Mouse (Mus musculus) fat pad, adult 2 months (tissue): ENCODE measurements around the gene Sec24b.

Experiments
- DNase-seq: peaks from one replicate; pipeline ENCODE4 v3.0.0-alpha.2; 2011; ENCODE audit warnings: low read depth, low spot score; ENCODE audit errors: extremely low read depth

The Sec24b gene

DNA sequence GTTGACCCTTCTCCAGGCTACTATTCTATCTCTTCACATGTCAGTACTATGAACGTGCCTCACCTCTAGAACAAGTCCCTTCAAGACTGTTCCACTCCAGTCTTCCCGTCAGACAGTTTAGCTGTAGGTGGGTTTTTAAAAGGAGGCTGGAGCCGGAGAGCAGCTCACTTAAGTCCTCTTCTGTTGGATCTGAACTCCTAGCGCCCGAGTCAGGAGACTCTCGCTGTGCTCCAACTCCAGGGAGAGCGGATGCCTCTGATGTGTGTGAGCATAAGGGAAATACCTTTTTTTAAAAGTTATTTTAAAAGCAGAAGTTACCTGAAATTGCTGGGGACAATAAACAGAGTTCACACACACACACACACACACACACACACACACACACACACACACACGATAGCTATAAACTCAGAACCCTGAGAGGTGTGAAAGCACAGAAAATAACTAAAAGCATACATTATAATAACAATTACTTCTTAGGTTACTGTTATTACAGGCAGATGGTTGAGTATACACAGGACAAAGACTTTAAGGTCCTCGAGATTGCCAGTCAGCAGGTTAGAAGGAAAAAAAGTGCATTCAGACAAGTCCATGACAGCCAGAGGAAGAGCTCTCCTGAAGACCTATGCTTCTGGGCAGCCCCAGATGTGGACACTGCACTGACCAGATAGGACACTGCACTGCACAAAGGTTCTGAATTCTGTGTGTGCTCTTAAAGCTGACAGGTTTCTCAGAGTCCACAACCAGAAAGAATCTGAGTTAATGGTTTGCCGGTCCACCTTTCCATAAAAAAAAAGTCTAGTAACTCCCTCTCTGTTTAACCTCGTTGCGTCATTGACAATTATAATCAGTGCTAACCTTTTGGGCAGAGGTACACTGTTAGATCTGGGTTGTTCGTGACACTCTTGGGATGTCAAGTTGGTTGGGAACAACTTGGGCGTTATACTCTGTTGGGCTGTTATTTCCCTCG lies 5.7 kb downstream of the Sec24b start:
- no peak for DNase-seq

- no peak for DNase-seq
Measured at GRCm38 (mm10) chr3:130054587-130054986, 6.8 kb downstream of the Sec24b start.

GRCm38 (mm10) chr3:130053340-130054066 lies 7.8 kb downstream of the Sec24b start:
- no peak for DNase-seq

DNA sequence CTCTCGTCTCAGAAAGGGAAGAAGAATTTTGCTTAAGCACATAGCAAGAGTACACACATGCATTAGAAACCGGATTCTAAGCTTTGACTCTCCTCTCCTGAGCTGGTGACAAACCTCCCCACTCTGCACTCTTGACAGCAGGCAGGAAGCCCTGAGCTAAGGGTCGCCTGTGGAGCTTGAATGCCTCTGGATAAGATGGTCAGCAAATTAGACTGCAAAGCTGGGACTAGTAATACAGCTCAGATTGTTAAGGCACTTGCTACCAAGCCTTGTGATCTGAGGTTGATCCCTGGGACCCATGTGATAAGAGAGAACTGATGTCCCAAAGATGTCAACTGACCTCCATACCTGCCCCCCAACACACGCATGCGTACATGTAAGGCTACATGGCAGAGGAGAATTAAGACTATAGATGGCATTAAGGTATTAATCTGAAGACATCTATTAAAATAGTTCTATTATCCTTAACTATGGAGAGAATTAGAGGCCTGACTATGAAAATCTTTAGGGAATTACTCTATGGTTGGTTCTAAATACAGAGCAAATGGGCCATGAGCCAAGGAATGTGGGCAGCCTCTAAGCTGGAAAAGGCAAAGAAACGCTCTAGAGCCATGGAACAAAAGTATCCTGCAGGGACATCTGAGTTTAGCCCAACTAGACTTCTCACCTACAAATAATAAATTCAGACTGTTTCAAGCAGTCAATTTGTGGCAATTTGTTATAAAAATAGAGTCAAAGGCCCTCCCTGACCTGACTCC lies 8.6 kb downstream of the Sec24b start:
- no peak for DNase-seq

- DNase-seq = no peak
Measured at GRCm38 (mm10) chr3:130052116-130052515, 9.2 kb downstream of the Sec24b start.

- DNase-seq = no peak
Measured at GRCm38 (mm10) chr3:130040711-130041110, 20.6 kb downstream of the Sec24b start.

GRCm38 (mm10) chr3:130040017-130040416 lies 21.3 kb downstream of the Sec24b start:
- no peak for DNase-seq

GRCm38 (mm10) chr3:130028741-130029140 lies 32.6 kb downstream of the Sec24b start:
- no peak for DNase-seq

DNA sequence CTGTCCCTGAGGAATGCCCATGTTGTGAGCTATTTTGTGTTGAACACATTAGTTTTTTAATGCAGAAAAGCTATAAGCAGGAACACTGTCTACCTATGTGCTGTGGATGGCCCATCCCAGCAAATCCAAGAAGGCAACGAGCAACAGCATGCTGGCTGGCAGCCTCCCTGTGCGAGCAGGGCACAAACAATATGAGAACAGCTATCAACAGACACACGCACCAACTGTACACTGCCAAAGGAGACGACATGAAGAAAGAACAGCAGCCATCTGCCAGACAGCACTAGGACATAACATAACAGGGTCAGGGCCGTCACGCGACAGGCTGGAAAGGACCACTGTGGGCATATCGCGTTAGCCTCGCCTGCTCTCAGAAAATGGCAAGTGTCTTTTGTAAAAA lies 35.2 kb downstream of the Sec24b start:
- DNase-seq = no peak

- no peak for DNase-seq
Measured at GRCm38 (mm10) chr3:130025556-130025955, 35.8 kb downstream of the Sec24b start.

DNA sequence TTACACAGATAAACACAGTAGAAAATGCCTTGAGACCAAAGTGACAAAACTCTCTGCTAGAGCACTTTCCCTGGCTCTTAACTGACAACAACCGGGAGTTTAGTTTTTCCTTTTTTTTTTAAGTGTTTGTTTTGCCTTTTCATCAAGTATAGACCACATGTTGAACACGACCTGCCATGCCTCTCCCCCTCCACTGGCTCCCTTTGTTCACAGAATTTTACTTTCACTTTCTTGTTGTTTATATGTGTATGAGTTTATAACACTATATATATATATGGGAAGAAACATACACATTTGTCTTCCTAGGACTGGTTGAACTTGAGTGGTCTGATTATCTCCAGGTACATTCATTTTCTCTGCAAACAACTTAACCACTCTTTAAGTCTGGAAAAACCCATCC lies 48.4 kb downstream of the Sec24b start:
- DNase-seq = no peak

DNA sequence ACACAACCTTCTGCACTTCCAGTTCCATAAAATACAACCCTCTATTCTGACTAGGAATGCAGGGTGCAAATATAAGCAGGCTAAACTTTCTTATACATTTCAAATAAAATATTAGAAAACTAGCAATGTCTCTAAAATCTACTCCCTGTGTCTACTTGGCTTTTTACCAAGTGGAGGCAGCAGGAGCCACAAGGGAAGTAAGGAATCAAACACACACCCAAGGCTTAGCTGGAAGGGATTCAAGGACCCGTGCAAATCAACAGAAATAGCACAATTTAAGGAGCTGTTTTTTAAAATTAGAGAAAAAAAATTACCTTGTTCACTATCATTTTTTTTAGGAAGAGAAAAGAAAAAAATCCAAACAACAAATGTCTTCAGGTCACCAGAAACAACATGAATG lies 50.1 kb downstream of the Sec24b start:
- DNase-seq = no peak

- DNase-seq = no peak
Measured at GRCm38 (mm10) chr3:130006141-130006540, 55.2 kb downstream of the Sec24b start.

GRCm38 (mm10) chr3:130000926-130001325 lies 60.4 kb downstream of the Sec24b start:
- DNase-seq = no peak

- no peak for DNase-seq
Measured at GRCm38 (mm10) chr3:129998526-129998925, 62.8 kb downstream of the Sec24b start.

- no peak for DNase-seq
Measured at GRCm38 (mm10) chr3:129998001-129998400, 63.4 kb downstream of the Sec24b start.

DNA sequence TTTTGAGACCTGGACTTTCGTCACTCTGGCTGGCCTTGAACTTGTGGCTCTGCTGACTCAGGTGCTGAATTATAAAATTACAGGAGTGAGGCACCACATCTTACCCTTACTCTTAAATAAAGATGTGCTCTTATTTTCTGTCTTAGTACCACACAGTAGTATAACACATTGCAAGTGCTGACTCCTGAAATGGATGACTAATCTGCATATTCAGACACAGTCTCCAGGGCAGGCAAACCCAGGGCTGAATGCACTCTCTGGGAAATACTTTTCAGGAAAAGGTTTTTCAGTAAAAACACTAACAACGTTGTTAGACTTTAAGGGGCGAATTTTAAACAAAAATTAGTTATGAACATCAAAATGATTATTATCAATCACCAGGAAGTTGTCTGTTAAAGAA lies 64.0 kb downstream of the Sec24b start:
- DNase-seq = no peak

- no peak for DNase-seq
Measured at GRCm38 (mm10) chr3:129987297-129987696, 74.1 kb downstream of the Sec24b start.

GRCm38 (mm10) chr3:129985335-129985734 lies 76.0 kb downstream of the Sec24b start:
- DNase-seq = no peak

GRCm38 (mm10) chr3:129984797-129985196 lies 76.6 kb downstream of the Sec24b start:
- no peak for DNase-seq

GRCm38 (mm10) chr3:129982271-129982670 lies 79.1 kb downstream of the Sec24b start:
- DNase-seq = no peak
